Mouse (Mus musculus): ENCODE data around the gene Foxb1. TPM values are rescaled to one million over a fixed set of nuclear protein-coding genes. Genes with fewer than 3 reads are reported as not detected.

Gene Foxb1
- polyA plus RNA-seq, 1 experiment: not detected

GRCm38 (mm10) chr9:69714346-69714745, 46.4 kb downstream of the Foxb1 start:
- Histone ChIP-seq H3K4me3 (ENCODE audit: insufficient read depth, low read depth, low read length) (no peak overlapping the region), H3K27ac (replicated peaks; ENCODE audit: low read depth, low read length) (no peak overlapping the region), H3K4me1 (ENCODE audit: control insufficient read depth, insufficient read depth, insufficient read length, low read length) (no peaks in the 10 kb centered on the region)

DNA sequence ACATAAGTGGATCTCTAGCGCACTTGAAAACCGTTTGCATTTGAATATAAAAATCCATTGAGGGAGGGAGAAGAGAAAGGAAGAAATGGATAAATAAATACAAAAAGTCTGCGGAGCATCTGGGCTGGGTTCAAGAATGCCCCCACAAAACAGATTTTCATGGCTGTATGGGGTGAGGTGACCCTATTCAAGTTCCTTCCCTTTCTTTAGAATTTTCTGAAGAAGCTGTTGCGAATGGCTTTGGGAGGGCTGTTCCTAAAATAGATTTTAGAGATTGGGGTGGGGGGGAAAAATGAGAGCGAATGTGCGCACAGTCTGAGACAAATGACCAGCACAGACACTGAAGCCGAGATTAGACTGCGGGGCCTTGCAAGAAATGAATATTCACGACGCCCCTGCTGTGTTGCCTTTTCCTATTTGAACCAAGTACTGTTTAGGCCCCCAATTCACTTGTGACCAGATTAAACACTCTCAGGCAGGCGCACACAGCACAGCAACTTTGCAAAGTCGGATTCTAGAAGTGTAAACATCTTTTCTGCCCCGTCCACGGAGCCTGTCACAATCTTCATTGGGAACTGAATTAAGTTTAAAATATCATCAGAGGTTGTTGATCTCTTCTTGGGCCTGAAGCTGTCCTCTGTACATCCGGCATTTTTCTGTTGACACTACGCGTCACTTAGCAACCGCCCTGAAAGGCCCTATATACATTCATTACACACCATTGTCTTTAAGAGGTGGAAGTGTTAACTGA, 47.0 kb downstream of the Foxb1 start:
- Histone ChIP-seq H3K4me1 (ENCODE audit: control insufficient read depth, insufficient read depth, insufficient read length, low read length) (no peaks in the 10 kb centered on the region), H3K27ac (replicated peaks; ENCODE audit: low read depth, low read length) (no peak overlapping the region), H3K4me3 (ENCODE audit: insufficient read depth, low read depth, low read length) (no peak overlapping the region)

DNA sequence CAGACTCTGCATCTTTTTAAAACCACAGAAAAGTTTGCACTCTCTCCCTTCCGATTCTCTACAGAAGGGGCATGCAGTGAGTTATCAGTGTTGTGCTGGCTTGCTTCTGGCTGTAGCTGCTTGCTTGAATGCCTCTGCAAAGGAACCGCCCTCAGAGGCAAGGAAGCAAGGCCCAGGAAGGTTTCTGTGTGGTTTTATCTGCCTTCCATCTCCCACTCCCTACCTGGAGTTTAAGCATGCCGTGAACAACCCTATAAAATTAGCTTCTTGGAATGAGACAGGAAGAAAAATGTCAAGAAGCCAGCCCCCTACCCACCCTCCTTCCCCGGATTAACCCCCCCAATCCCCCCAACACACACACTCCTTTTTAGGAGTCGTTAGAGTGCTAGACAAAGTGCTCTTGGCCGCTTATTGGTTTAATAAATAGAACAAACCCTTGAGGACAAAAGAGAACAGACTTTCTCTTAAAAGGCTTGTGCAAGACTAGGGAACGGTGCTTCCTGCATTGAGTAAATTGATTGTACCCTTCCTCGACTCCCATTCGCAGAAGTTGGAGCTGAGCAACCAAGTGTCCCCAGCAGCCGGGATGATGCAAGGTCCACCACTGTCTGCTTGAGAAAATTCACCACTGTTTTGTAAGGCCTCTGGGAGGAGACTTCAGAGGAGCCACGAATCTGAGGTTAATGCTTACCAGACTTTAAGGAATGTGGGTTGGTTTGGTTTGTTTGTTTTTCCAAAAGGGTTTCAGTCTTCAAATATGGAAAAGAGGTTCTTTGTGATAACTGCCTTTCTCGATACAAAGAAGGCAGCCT, 47.8 kb downstream of the Foxb1 start:
- no peak overlapping the region for H3K27ac ChIP-seq (replicated peaks; ENCODE audit: low read depth, low read length)
- H3K4me1 ChIP-seq (ENCODE audit: control insufficient read depth, insufficient read depth, insufficient read length, low read length): no peaks in the 10 kb centered on the region

More for the DNA sequence above, 47.8 kb downstream of the Foxb1 start:
- no peak overlapping the region for H3K4me3 ChIP-seq (ENCODE audit: insufficient read depth, low read depth, low read length)

Other genes starting within 250 kb of the Foxb1 start
- 61.4 and 68.1 TPM in 2 replicates for gene Bnip2, start 228.5 kb upstream of the Foxb1 start, polyA plus RNA-seq (2012; ENCODE audit: insufficient read depth, insufficient read length, missing spikeins)